Mouse (Mus musculus) left cerebral cortex, adult 6 months (tissue): ENCODE data around the gene Tas2r138. TPM values are rescaled to one million over a fixed set of nuclear protein-coding genes. Genes with fewer than 3 reads are reported as not detected.

Source experiments
- long read RNA-seq, 2 experiments: library from polyadenylated mRNA; unstranded; transcript quantifications; one replicate each; pipeline ENCODE4 v2.0.0; 2019 to 2020
- polyA plus RNA-seq: library from polyadenylated mRNA; unstranded; fragments of <200 nt; fragmentation: Nextera tagmentation; gene quantifications from 2 replicates; pipeline ENCODE4 v1.2.3, GENCODE M21; 2021

The Tas2r138 gene
- polyA plus RNA-seq: not detected in 2 replicates
- long read RNA-seq, experiment 1: 0 reads
- long read RNA-seq, experiment 2: 0 reads

GRCm38 (mm10) chr6:40613260-40613852 lies at the start of gene Tas2r138:
Gene Tas2r138 (minus strand): TSS chr6:40613310.

GRCm38 (mm10) chr6:40628406-40629000 lies 15.4 kb upstream of the Tas2r138 start, which contains the start of gene Mgam:
Gene Mgam (plus strand): TSS chr6:40628831.

GRCm38 (mm10) chr6:40585645-40586044 lies 27.5 kb downstream of the Tas2r138 start, which contains the start of gene Clec5a:
Gene Clec5a (minus strand): TSS chr6:40585821.

GRCm38 (mm10) chr6:40569187-40569586 lies 43.9 kb downstream of the Tas2r138 start, which contains the start of gene Olfr460:
Gene Olfr460 (plus strand): TSS chr6:40569487.

Other genes starting within 250 kb of the Tas2r138 start
- 6.2 and 9.9 TPM in 2 replicates for gene E330009J07Rik, start 177.2 kb downstream of the Tas2r138 start, polyA plus RNA-seq
- gene Wee2, start 174.2 kb downstream of the Tas2r138 start, polyA plus RNA-seq: not detected in 2 replicates
- 49.0 and 76.6 TPM in 2 replicates for gene Ssbp1, start 142.0 kb downstream of the Tas2r138 start, polyA plus RNA-seq
- gene Tas2r137, start 122.1 kb downstream of the Tas2r138 start, polyA plus RNA-seq: not detected in 2 replicates
- gene Tas2r108, start 119.8 kb downstream of the Tas2r138 start, polyA plus RNA-seq: not detected in 2 replicates
- gene Prss37, start 93.8 kb downstream of the Tas2r138 start, polyA plus RNA-seq: not detected in 2 replicates
- not detected in 2 replicates for gene Olfr461, start 58.3 kb downstream of the Tas2r138 start, polyA plus RNA-seq
- gene Olfr460, start 43.8 kb downstream of the Tas2r138 start, polyA plus RNA-seq: not detected in 2 replicates
- 5.5 and 7.8 TPM in 2 replicates for gene Clec5a, start 27.5 kb downstream of the Tas2r138 start, polyA plus RNA-seq
- gene Mgam, start 15.5 kb upstream of the Tas2r138 start, polyA plus RNA-seq: not detected in 2 replicates